Mouse (Mus musculus) heart, embryonic 11.5 days (tissue): ENCODE data around the gene Cdk6. TPM values are rescaled to one million over a fixed set of nuclear protein-coding genes. Genes with fewer than 3 reads are reported as not detected.
"Not testable (repeated sequence)": the region's sequence is repeated elsewhere in the genome, so short reads cannot be mapped to it uniquely, and the experiment has no call there.

Source experiments
- ATAC-seq: fragments of 200-750 bp; cut with Nextera tagmentation; replicated peaks from 2 replicates; pipeline ENCODE4 v1.8.0; 2017; ENCODE audit warnings: moderate library complexity; ENCODE audit not compliant: insufficient number of reproducible peaks, low FRiP score, low TSS enrichment
- H3K27ac ChIP-seq: fragments of 300-500 bp; sonication (generic); 2 replicates; pipeline ENCODE4 v1.5.1; 2014; ENCODE audit warnings: mild to moderate bottlenecking, low read depth, low read length
- H3K27me3 ChIP-seq: fragments of 300-500 bp; sonication (generic); 2 replicates; pipeline ENCODE4 v1.6.1; 2014; ENCODE audit warnings: mild to moderate bottlenecking, low read length, mixed read lengths; ENCODE audit not compliant: control insufficient read depth, insufficient read depth
- H3K36me3 ChIP-seq: fragments of 300-500 bp; sonication (generic); 2 replicates; pipeline ENCODE4 v1.6.1; 2014; ENCODE audit warnings: mild to moderate bottlenecking, low read length, moderate library complexity, mixed read lengths; ENCODE audit not compliant: control insufficient read depth, insufficient read depth
- H3K4me1 ChIP-seq: fragments of 300-500 bp; sonication (generic); 2 replicates; pipeline ENCODE4 v1.6.1; 2014; ENCODE audit warnings: low read length; ENCODE audit not compliant: control insufficient read depth, insufficient read depth
- H3K4me2 ChIP-seq: fragments of 300-500 bp; sonication (generic); 2 replicates; pipeline ENCODE4 v1.6.1; 2014; ENCODE audit warnings: mild to moderate bottlenecking, moderate library complexity
- H3K4me3 ChIP-seq: fragments of 300-500 bp; sonication (generic); 2 replicates; pipeline ENCODE4 v1.5.1; 2014; ENCODE audit warnings: low read depth, low read length
- H3K9ac ChIP-seq: fragments of 300-500 bp; sonication (generic); 2 replicates; pipeline ENCODE4 v1.6.1; 2014; ENCODE audit warnings: mild to moderate bottlenecking, low read depth, low read length, moderate library complexity
- H3K9me3 ChIP-seq: fragments of 300-500 bp; sonication (generic); replicated peaks from 2 replicates; pipeline ENCODE4 v1.6.1; 2016; ENCODE audit warnings: low read length; ENCODE audit not compliant: control insufficient read depth
- WGBS: fragments of 180-500 bp; shearing (Covaris S2); extraction: QIAGEN DNeasy Blood & Tissue Kit; methylation state at CpG from one replicate; pipeline ENCODE4 v1.1.7; 2014; ENCODE audit not compliant: insufficient replicate concordance; 5-methylcytosine and 5-hydroxymethylcytosine counted together
- polyA plus RNA-seq: library from polyadenylated mRNA; unstranded; fragments of >200 nt; fragmentation: Nextera tagmentation; extraction: Ambion mirVana; gene quantifications from 2 replicates; pipeline ENCODE4 v1.2.1, GENCODE M21; 2014

Cdk6 gene
- 23.1 and 31.3 TPM in 2 replicates for polyA plus RNA-seq

- WGBS: under 1% methylated on average over 58 of the region's 59 CpGs
- H3K4me1 ChIP-seq: no peaks in the 10 kb centered on the region
- no peaks in the 10 kb centered on the region for H3K36me3 ChIP-seq
- ATAC-seq: peak; percentile 45; the same call in 1 of the 2 replicates
- no peaks in the 10 kb centered on the region for H3K9me3 ChIP-seq
- peak within 1 kb of the TSS; percentile 84 for H3K27ac ChIP-seq
- peak within 1 kb of the TSS; percentile 86 for H3K9ac ChIP-seq
- H3K4me3 ChIP-seq: peak within 1 kb of the TSS; percentile 76
- H3K27me3 ChIP-seq: no peaks in the 10 kb centered on the region
- H3K4me2 ChIP-seq: peak within 1 kb of the TSS; percentile 93
These were observed at the start of gene Cdk6 for GRCm38 (mm10) chr5:3341111-3341911. Cdk6 (plus strand) TSS chr5:3341485.

DNA sequence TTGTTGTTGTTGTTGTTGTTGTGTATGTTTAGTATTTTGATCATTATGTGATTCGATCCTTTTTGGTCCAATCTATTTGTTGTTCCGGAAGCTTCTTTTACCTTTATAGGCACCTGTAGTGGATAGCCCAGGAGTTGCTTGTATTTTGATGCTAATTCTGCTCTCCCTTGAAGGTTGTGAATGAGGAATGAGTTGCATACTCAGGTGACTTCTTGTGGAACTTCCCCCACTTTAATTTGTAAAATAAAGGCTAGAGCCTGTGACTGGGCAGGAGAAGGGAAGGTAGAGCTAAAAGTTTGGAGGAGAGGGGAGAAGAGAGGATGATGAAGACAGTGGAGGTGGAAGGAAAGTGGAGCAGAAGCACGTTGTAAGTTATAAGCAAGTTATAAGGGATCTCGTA lies 47.6 kb upstream of the Cdk6 start:
- no peak overlapping the region for H3K9ac ChIP-seq
- H3K4me2 ChIP-seq: no peak overlapping the region
- no peak overlapping the region for H3K4me3 ChIP-seq
- WGBS: 82% methylated on average over 4 of the region's 4 CpGs
- H3K36me3 ChIP-seq: no peaks in the 10 kb centered on the region
- no peaks in the 10 kb centered on the region for H3K27me3 ChIP-seq
- no peaks in the 10 kb centered on the region for H3K9me3 ChIP-seq
- no peak for ATAC-seq
- H3K4me1 ChIP-seq: no peaks in the 10 kb centered on the region
- no peak overlapping the region for H3K27ac ChIP-seq

GRCm38 (mm10) chr5:3300801-3301457 lies 40.4 kb upstream of the Cdk6 start:
- H3K4me3 ChIP-seq: no peak overlapping the region
- no peaks in the 10 kb centered on the region for H3K9me3 ChIP-seq
- no peak for ATAC-seq
- no peaks in the 10 kb centered on the region for H3K36me3 ChIP-seq
- WGBS: 75% methylated on average over 12 of the region's 12 CpGs
- no peak overlapping the region for H3K9ac ChIP-seq
- no peak overlapping the region for H3K27ac ChIP-seq
- no peaks in the 10 kb centered on the region for H3K27me3 ChIP-seq
- no peak overlapping the region for H3K4me2 ChIP-seq
- no peaks in the 10 kb centered on the region for H3K4me1 ChIP-seq

DNA sequence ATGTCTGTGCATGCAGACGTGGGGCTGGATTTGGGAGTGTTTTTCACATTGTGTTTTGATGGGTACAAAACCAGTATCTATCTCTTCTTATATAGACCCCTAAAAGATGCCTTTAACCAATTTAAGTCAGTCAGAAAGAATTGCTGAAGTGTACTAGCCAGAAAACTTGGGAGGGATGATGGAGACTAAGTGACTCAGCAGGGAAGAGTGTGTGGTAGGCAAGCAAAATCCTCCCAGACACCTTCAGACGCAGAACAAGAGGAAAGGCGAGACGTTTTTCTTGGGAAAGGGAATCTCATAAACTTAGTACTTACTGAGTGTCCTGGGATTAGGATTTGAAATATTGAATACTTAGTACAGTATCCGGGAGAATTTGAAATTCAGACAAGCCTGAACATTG lies 39.8 kb upstream of the Cdk6 start:
- ATAC-seq: no peak
- Histone ChIP-seq H3K4me1 (no peaks in the 10 kb centered on the region), H3K4me2 (no peak overlapping the region), H3K9me3 (no peaks in the 10 kb centered on the region), H3K27ac (no peak overlapping the region), H3K9ac (no peak overlapping the region), H3K36me3 (no peaks in the 10 kb centered on the region), H3K27me3 (no peaks in the 10 kb centered on the region), H3K4me3 (no peak overlapping the region)
- 69% methylated on average over 5 of the region's 5 CpGs for WGBS

GRCm38 (mm10) chr5:3303876-3304275 lies 37.4 kb upstream of the Cdk6 start:
- H3K27ac ChIP-seq: no peak overlapping the region
- H3K4me3 ChIP-seq: no peak overlapping the region
- no peaks in the 10 kb centered on the region for H3K36me3 ChIP-seq
- 89% methylated on average over 9 of the region's 9 CpGs for WGBS
- H3K9ac ChIP-seq: no peak overlapping the region
- no peaks in the 10 kb centered on the region for H3K4me1 ChIP-seq
- no peak overlapping the region for H3K4me2 ChIP-seq
- ATAC-seq: no peak
- H3K9me3 ChIP-seq: no peaks in the 10 kb centered on the region
- H3K27me3 ChIP-seq: no peaks in the 10 kb centered on the region

- no peak overlapping the region for H3K4me2 ChIP-seq
- H3K9me3 ChIP-seq: no peaks in the 10 kb centered on the region
- ATAC-seq: no peak
- H3K9ac ChIP-seq: no peak overlapping the region
- no peaks in the 10 kb centered on the region for H3K4me1 ChIP-seq
- no peaks in the 10 kb centered on the region for H3K27me3 ChIP-seq
- H3K27ac ChIP-seq: no peak overlapping the region
- no peak overlapping the region for H3K4me3 ChIP-seq
- WGBS: 81% methylated on average over 1 of the region's 1 CpGs
- H3K36me3 ChIP-seq: no peaks in the 10 kb centered on the region
These were observed 35.1 kb upstream of the Cdk6 start for GRCm38 (mm10) chr5:3306146-3306545.

DNA sequence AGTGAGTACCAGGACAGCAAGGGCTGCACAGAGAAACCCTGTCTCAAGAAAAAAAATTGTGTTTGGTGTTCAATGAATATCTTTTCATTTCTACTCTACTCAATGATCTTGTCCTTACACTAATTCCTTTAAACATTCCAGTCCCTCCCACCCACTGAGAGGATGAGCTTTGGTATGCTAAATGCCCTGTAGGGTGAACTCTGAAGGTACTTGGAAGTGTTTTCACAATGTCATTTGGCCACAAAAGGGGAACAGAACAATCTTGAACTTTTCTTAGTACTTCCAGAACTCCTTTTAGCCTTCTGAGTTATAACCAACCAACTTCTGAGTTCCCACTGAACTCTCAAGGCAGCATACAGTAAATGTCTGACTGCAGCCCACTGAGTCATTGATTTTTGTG lies 32.2 kb upstream of the Cdk6 start:
- H3K36me3 ChIP-seq: no peaks in the 10 kb centered on the region
- no peak overlapping the region for H3K9ac ChIP-seq
- no peaks in the 10 kb centered on the region for H3K27me3 ChIP-seq
- no peaks in the 10 kb centered on the region for H3K9me3 ChIP-seq
- H3K27ac ChIP-seq: no peak overlapping the region
- no peak for ATAC-seq
- no peak overlapping the region for H3K4me3 ChIP-seq
- H3K4me1 ChIP-seq: no peaks in the 10 kb centered on the region
- H3K4me2 ChIP-seq: no peak overlapping the region

GRCm38 (mm10) chr5:3309587-3309986 lies 31.7 kb upstream of the Cdk6 start:
- ATAC-seq: no peak
- 69% methylated on average over 1 of the region's 1 CpGs for WGBS
- Histone ChIP-seq H3K36me3 (no peaks in the 10 kb centered on the region), H3K27me3 (no peaks in the 10 kb centered on the region), H3K9ac (no peak overlapping the region), H3K4me1 (no peaks in the 10 kb centered on the region), H3K9me3 (no peaks in the 10 kb centered on the region), H3K4me2 (no peak overlapping the region), H3K27ac (no peak overlapping the region), H3K4me3 (no peak overlapping the region)

DNA sequence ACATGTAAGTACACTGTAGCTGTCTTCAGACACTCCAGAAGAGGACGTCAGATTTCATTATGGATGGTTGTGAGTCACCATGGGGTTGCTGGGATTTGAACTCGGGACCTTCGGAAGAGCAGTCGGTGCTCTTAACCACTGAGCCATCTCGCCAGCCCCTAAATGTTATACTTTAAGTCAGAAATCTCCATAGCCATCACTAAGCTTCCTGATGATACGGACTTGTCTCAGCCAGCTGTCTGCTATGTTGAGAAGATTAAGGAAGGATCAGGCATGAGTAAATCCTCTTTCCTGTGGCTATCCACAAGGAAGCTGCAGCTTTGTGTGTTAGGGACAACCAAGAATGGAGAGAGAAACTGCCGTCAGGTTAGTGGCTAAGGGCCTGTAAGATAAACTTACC lies 30.1 kb upstream of the Cdk6 start:
- H3K27me3 ChIP-seq, H3K9me3 ChIP-seq, H3K27ac ChIP-seq, H3K9ac ChIP-seq, ATAC-seq, H3K4me2 ChIP-seq, H3K36me3 ChIP-seq, H3K4me3 ChIP-seq, H3K4me1 ChIP-seq: not testable (repeated sequence)
- WGBS: 79% methylated on average over 7 of the region's 7 CpGs
